Mouse (Mus musculus): Measurements from ENCODE around the gene Celsr1. TPM values are rescaled to one million over a fixed set of nuclear protein-coding genes. Genes with fewer than 3 reads are reported as not detected.
A peak's percentile ranks its signal among the peaks of the same experiment; 100 is the strongest.

Gene Celsr1
- total and polyA plus RNA-seq, 2 experiments from 2014 or later, result 0.99 to 16.4 TPM

DNA sequence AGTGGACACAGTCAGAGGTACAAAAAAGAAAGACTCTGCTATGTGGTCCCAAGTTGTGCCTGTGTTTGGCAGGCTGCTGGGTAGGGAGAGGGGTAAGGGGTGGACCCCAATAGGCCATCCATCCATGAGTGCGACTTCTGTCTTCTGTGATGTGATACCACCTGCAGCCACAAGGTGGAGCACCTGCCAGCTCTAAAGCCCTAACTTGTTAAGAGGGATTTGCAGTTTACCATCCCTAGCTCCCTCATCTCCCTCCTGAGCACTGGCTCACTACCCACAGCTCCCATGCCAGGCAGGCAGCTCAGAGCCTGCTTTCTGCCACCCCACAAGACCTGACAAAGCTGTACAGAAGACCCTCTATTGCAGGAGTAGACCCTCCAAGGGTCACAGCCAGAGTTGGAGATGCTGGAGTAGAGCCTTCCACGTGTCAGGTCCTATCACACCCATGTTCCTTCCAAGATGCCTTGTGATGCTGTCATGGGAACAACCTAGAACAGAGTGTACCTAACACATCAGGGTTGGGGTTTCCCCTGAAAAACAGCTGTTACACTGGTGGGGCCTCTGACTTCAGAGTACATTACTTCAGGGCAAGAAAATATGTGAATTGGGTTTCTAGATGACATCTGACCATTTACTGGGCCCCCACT lies 20.4 kb upstream of the Celsr1 start:
- Histone ChIP-seq H3K4me1 (ENCODE audit: insufficient read depth, low read length) (peaks cover 11% of the 10 kb centered on the region; the same call in 1 of the 2 replicates), H3K4me2 (ENCODE audit: low read depth, low read length) (no peak overlapping the region), H3K36me3 (ENCODE audit: insufficient read depth, low read length) (no peaks in the 10 kb centered on the region), H3K27me3 (ENCODE audit: insufficient read depth, low read length) (no peaks in the 10 kb centered on the region), H3K9me3 (ENCODE audit: low read length) (no peaks in the 10 kb centered on the region), H3K9ac (replicated peaks; ENCODE audit: low read length) (no peak overlapping the region), H3K4me3 (ENCODE audit: low read length) (no peak overlapping the region), H3K27ac (no peak overlapping the region)
- peak; percentile 98 for TF ChIP-seq CTCF (IDR thresholded peaks at IDR 0.05; ENCODE audit: low read depth)
- WGBS, result 29% methylated on average over 2 of the region's 2 CpGs
- ATAC-seq (peak; percentile 31; the same call in 1 of the 2 replicates), DNase-seq (ENCODE audit: low spot score) (peak; percentile 90)

- ATAC-seq (no peak), DNase-seq (ENCODE audit: low spot score) (no peak)
- Histone ChIP-seq H3K4me2 (ENCODE audit: low read depth, low read length) (no peak overlapping the region), H3K9me3 (ENCODE audit: low read length) (no peaks in the 10 kb centered on the region), H3K27ac (no peak overlapping the region), H3K27me3 (ENCODE audit: insufficient read depth, low read length) (no peaks in the 10 kb centered on the region), H3K9ac (replicated peaks; ENCODE audit: low read length) (no peak overlapping the region), H3K4me1 (ENCODE audit: insufficient read depth, low read length) (no peaks in the 10 kb centered on the region), H3K4me3 (ENCODE audit: low read length) (no peak overlapping the region), H3K36me3 (ENCODE audit: insufficient read depth, low read length) (no peaks in the 10 kb centered on the region)
- no peak for TF ChIP-seq CTCF (IDR thresholded peaks at IDR 0.05; ENCODE audit: low read depth)
- 50% methylated on average over 6 of the region's 6 CpGs for WGBS
These were observed 18.4 kb upstream of the Celsr1 start for GRCm38 (mm10) chr15:86051878-86052478.

DNA sequence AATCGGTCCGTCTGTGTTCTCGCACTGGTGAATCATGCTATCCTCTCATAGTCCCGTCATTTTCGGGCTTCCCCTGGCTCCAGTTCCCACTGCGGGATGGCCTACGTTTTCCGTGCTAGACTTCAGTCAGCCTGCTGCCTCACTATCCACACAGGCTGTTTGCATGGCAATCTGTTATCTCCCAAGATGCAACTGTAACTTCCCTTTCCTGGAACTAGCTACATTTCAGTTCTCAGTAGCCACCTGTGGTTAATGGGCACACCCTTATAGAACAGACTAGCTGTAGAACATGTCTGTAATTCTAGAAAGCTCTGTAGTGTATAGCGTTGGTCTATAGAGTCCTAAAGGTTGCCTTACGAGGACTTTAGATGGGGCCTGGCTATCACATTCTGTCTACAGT lies 17.6 kb upstream of the Celsr1 start:
- no peak for DNase-seq (ENCODE audit: low spot score)
- WGBS, result 83% methylated on average over 10 of the region's 10 CpGs
- Histone ChIP-seq H3K27me3 (ENCODE audit: insufficient read depth, low read length) (no peaks in the 10 kb centered on the region), H3K27ac (no peak overlapping the region), H3K4me3 (ENCODE audit: low read length) (no peak overlapping the region), H3K9me3 (ENCODE audit: low read length) (no peaks in the 10 kb centered on the region), H3K4me1 (ENCODE audit: insufficient read depth, low read length) (no peaks in the 10 kb centered on the region), H3K36me3 (ENCODE audit: insufficient read depth, low read length) (no peaks in the 10 kb centered on the region), H3K9ac (replicated peaks; ENCODE audit: low read length) (no peak overlapping the region), H3K4me2 (ENCODE audit: low read depth, low read length) (no peak overlapping the region)
- TF ChIP-seq CTCF (IDR thresholded peaks at IDR 0.05; ENCODE audit: low read depth), result no peak
- no peak for ATAC-seq

GRCm38 (mm10) chr15:86050170-86050743 lies 16.7 kb upstream of the Celsr1 start:
- Histone ChIP-seq H3K4me1 (ENCODE audit: insufficient read depth, low read length) (no peaks in the 10 kb centered on the region), H3K4me2 (ENCODE audit: low read depth, low read length) (no peak overlapping the region), H3K9me3 (ENCODE audit: low read length) (no peaks in the 10 kb centered on the region), H3K27ac (no peak overlapping the region), H3K9ac (replicated peaks; ENCODE audit: low read length) (no peak overlapping the region), H3K4me3 (ENCODE audit: low read length) (no peak overlapping the region), H3K27me3 (ENCODE audit: insufficient read depth, low read length) (no peaks in the 10 kb centered on the region), H3K36me3 (ENCODE audit: insufficient read depth, low read length) (no peaks in the 10 kb centered on the region)
- DNase-seq (ENCODE audit: low spot score) (no peak), ATAC-seq (no peak)
- WGBS, result 77% methylated on average over 4 of the region's 4 CpGs
- peak; percentile 8; the same call in 1 of the 2 replicates for TF ChIP-seq CTCF (IDR thresholded peaks at IDR 0.05; ENCODE audit: low read depth)

- Histone ChIP-seq H3K27ac (no peak overlapping the region), H3K4me2 (ENCODE audit: low read depth, low read length) (no peak overlapping the region), H3K9ac (replicated peaks; ENCODE audit: low read length) (no peak overlapping the region), H3K9me3 (ENCODE audit: low read length) (no peaks in the 10 kb centered on the region), H3K36me3 (ENCODE audit: insufficient read depth, low read length) (no peaks in the 10 kb centered on the region), H3K4me1 (ENCODE audit: insufficient read depth, low read length) (no peaks in the 10 kb centered on the region), H3K27me3 (ENCODE audit: insufficient read depth, low read length) (no peaks in the 10 kb centered on the region), H3K4me3 (ENCODE audit: low read length) (no peak overlapping the region)
- ATAC-seq, result no peak
- DNase-seq (ENCODE audit: low spot score), result no peak
- WGBS, result 80% methylated on average over 3 of the region's 3 CpGs
- no peak for TF ChIP-seq CTCF (IDR thresholded peaks at IDR 0.05; ENCODE audit: low read depth)
These were observed 15.9 kb upstream of the Celsr1 start for GRCm38 (mm10) chr15:86049510-86049909.

- H3K27ac ChIP-seq, result no peak overlapping the region
- WGBS, result 46% methylated on average over 4 of the region's 4 CpGs
- no peak overlapping the region for H3K4me2 ChIP-seq (ENCODE audit: low read depth, low read length)
- H3K9me3 ChIP-seq (ENCODE audit: low read length), result no peaks in the 10 kb centered on the region
- no peaks in the 10 kb centered on the region for H3K27me3 ChIP-seq (ENCODE audit: insufficient read depth, low read length)
- H3K9ac ChIP-seq (replicated peaks; ENCODE audit: low read length), result no peak overlapping the region
- no peaks in the 10 kb centered on the region for H3K36me3 ChIP-seq (ENCODE audit: insufficient read depth, low read length)
- H3K4me1 ChIP-seq (ENCODE audit: insufficient read depth, low read length), result no peaks in the 10 kb centered on the region
- DNase-seq (ENCODE audit: low spot score) (peak; percentile 30), ATAC-seq (no peak)
- peak; percentile 34; the same call in 1 of the 2 replicates for TF ChIP-seq CTCF (IDR thresholded peaks at IDR 0.05; ENCODE audit: low read depth)
- no peak overlapping the region for H3K4me3 ChIP-seq (ENCODE audit: low read length)
These were observed 8.8 kb upstream of the Celsr1 start for GRCm38 (mm10) chr15:86042364-86042763.

- DNase-seq (ENCODE audit: low spot score) (no peak), ATAC-seq (no peak)
- H3K36me3 ChIP-seq (ENCODE audit: insufficient read depth, low read length), result no peaks in the 10 kb centered on the region
- no peaks in the 10 kb centered on the region for H3K4me1 ChIP-seq (ENCODE audit: insufficient read depth, low read length)
- no peaks in the 10 kb centered on the region for H3K9me3 ChIP-seq (ENCODE audit: low read length)
- no peak overlapping the region for H3K4me2 ChIP-seq (ENCODE audit: low read depth, low read length)
- TF ChIP-seq CTCF (IDR thresholded peaks at IDR 0.05; ENCODE audit: low read depth), result no peak
- H3K27ac ChIP-seq, result no peak overlapping the region
- no peak overlapping the region for H3K4me3 ChIP-seq (ENCODE audit: low read length)
- 75% methylated on average over 5 of the region's 5 CpGs for WGBS
- no peak overlapping the region for H3K9ac ChIP-seq (replicated peaks; ENCODE audit: low read length)
- H3K27me3 ChIP-seq (ENCODE audit: insufficient read depth, low read length), result no peaks in the 10 kb centered on the region
These were observed 7.8 kb upstream of the Celsr1 start for GRCm38 (mm10) chr15:86041421-86041820.
